Mouse (Mus musculus): Measurements from ENCODE around the gene Map6d1. TPM values are rescaled to one million over a fixed set of nuclear protein-coding genes. Genes with fewer than 3 reads are reported as not detected.
A peak's percentile ranks its signal among the peaks of the same experiment; 100 is the strongest.

The Map6d1 gene
- under 1 TPM in 1 of 2 experiments, not detected in 1; 0.14 TPM for polyA plus RNA-seq (2017; shearing (Covaris generic))

DNA sequence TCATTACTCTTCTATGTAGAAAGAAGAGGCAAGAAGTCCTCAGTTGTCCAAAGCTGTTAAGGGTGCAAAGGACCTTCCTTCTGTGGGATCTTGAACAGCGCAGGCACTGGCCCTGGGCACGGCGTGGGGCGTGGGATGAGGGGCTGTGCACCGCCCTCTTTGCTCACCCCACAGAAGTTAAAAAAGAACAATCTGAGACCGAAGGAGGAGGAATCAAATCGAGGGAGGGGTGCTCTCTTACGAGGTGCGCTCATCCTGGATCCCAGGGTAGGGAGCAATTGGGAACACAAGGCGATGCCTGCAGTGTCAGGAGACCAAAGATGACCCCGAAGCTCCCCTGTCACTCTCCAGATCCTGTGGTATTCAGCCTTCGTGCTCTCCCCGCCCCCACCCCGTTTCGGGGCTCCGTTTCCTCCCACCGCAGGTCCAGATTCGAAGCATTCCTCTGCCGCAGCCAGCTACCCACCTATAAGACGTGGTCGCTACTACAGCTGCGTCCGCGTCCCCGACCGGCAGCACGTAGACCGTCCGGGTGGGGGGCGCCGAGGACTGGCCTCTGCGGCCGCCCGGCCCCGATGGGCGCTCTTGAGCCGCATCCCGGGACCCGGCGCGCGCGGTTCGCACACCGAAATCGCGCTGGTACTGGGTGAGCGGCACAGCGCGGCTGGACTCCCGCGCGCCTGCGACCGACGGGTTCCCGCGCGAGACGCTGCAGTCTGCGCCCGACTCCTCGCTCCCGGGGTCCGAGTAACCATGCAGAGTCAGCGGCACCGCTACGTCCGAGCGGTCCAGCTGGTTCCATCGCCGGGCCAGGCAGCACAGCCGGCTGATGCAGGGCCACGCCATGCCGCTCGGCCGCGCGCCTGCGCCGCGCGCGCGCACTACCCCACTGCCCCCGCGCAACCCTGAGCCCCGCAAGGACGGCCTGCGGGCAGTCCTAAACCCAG is at the start of gene Map6d1:
TSS of gene Map6d1 (minus strand) at position 891 of the 947 bp plus-strand sequence.
- no peak for ATAC-seq

DNA sequence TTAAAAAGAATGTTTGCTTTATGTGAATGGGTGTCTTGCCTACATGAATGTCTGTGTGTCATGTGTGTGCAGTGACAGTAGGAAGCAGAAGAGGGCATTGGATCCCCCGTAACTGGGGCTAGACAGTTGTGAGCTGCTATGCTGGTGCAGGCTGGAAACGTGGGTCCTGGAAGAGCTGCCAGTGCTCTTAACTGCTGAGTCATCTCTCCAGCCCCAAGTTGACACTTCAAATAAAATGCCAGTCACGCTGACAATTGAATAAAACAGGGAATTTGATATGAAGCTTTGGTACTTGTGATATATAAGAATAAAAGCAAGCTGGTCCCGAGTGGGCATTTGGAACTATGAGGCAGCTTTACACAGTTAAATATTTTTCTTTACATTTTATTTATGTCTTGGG is 39.1 kb upstream of the Map6d1 start:
- no peak for ATAC-seq

DNA sequence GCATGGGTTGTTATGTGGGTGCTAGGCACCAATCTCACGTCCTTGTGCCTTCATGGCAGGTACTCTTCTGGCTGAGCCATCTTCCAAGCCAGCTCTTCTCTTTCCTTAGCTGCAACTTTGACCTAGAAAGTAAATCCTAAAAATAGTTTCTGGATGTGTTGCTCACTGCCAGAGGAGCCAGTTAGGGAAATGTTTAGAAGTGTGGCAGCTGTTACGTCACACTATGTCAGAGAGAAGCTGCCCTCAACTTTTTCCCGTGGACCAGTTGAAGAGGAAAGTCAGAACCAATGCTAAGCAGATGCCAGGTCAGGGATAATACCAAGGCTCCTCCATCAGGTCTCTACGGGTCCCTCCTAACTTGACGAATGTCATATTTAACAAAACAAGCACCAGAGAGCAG is 38.2 kb upstream of the Map6d1 start:
- no peak for ATAC-seq

DNA sequence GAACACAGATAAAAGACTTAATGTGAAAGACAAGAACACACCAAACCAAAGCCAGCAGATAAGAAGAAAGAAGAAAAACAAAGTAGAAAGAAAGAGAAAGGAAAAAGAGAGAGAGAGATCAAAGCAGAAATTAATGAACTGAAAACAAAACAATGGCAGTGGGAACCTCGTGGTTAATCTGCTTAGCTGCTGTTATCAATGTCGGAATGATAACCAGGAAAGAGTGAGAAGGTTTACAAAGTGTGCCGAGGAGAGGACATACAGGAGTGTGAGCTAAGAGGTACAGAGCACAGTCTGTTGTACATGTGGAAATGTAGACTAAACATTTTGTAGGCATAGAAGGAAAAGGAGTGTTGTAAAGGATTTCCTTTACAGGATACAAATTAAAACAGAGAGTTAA is 31.8 kb upstream of the Map6d1 start:
- ATAC-seq = no peak

DNA sequence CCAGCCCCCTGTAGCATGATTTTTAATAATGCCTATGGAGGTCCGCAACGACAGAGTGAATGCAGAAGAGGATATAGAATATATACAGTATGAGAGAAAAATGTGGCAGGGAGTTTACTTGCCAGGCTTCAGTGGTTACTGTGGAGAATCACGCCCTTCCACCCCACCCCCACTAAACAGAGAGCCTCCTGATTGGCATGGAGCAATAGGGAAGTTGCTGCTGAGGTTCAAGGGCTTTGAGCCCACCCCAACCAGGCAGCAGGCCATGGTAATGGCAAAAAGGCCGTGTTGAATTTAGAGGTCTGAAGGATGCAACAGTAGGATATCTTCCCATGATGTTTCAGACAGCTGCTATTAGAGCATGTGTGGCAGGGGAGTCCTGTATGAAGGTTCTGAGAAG is 30.2 kb upstream of the Map6d1 start:
- ATAC-seq = no peak

DNA sequence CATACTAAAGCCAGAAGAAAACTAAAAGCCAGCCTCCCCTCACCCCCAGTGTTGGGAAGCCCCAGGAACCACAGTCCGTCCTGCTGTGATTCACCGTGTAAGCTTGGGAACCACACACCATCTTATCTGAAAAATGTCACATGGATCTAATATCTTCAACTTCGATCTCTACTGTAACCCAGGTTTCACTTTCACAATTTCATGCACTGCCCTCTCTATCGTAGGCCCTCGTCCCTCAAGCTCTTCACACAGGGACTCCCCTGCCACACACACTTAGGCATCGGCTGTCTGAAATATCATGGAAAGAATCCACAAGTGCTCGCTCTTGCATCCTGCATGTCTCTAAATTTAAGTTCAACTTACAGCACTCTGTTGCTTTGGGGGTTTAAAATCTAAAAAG is 23.9 kb upstream of the Map6d1 start:
- no peak for ATAC-seq

DNA sequence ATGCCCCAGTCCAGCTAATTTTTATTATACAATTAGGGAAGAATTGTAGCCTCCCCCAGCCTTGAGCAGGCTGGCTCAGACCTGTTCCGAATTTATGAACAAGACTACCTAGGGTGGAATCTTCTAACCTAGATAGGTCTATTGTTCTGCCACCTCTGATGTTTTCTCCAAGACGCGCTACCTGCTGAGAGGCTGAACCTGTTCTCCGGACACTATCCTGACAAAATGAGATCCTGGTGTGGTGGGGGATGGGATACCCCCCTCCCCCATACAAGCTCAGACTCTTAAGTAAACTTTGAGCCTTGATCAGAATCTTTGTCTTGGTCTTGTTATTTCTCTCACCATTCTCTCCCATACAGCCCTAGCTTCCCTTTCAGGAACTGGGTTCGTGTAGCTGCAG is 16.8 kb upstream of the Map6d1 start:
- no peak for ATAC-seq

DNA sequence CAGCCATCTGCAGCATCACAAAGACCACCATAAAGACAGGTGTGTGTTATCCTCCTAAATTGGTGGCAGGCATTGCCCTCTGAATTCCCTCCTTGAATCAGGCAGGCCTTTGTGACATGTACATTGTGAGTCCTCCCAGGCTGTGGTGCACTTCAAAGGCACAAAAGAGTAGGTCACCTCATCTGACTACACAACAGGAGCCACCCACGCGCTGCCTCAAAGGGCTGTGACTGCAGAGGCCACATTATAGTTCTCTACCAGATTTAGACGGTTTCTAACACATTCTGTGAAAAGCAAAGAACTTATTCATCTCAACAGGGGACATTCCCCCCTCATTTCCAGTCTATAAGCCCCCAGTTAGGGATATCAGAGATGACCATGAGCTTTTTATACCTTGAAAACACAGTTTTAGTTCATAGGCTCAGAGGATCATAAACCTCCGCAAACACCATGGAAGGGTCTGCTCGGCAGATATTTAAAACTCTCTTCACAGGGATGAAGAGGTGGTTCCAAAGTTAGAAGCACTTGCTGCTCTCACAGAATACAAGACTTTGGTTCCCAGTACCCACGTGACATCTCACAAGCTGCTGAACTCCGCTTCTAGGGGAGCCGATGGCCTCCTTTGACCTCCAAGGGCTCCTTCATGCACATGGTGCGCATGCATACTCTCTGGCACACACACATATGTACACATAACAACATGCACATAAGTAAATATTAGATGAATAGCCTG is 7.5 kb upstream of the Map6d1 start:
- ATAC-seq = no peak

DNA sequence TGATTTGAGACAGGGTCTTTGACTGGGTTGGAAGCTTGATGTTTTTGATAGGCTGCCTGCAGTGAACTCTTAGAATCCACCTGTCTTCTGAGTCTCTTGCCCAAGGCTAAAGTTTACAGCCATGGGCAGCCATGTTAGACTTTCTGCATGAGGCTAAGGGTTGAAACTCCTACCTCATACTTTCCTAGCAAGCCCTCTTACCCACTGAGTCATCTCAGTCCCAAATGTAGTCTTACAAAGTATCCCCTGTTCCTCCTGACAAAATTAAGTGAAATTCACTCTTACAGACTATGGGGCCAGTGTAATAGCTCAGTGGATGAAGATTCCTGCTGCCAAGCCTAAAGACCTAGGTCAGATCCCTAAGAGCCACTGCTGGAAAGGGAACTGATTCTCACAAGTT is 5.9 kb upstream of the Map6d1 start:
- no peak for ATAC-seq

DNA sequence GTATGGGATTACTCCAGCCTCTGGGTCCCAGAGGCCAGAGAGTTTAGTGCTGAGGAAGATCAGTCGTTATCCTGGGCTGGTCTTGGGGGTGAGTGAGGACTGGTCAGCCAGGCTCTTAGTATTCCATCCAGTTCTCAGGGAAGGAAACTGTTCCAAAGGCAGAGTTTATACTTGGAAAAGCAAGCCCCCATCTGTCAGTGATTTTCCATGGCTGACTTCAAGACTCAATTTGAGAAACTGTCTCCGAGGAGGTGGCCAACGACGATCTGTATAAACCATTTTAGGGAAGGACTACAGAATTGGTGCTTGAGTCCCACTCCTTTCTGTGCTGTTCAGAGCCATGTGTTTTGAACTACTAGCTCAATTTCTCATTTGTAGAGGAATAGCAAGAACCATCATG is 2.5 kb downstream of the Map6d1 start:
- no peak for ATAC-seq

DNA sequence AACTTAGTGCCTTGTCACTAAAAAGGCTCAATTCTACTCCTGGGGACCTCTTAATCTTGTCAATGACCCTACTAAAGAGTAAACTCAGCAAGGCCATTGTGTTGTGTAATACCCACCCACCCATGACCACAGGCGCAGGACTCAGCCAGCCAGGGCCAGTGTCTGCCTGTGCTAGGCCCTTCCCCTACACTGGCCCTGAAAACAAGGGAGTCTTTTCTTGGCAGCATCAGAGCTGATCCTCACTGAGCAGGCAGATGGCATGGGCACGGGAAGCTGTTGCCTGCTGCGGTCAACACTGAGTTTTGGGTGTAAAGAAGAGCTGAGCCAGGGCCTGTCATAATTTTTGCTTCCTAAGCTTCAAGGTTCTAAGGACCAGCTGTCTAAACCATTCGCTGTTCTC is 3.7 kb downstream of the Map6d1 start:
- no peak for ATAC-seq

DNA sequence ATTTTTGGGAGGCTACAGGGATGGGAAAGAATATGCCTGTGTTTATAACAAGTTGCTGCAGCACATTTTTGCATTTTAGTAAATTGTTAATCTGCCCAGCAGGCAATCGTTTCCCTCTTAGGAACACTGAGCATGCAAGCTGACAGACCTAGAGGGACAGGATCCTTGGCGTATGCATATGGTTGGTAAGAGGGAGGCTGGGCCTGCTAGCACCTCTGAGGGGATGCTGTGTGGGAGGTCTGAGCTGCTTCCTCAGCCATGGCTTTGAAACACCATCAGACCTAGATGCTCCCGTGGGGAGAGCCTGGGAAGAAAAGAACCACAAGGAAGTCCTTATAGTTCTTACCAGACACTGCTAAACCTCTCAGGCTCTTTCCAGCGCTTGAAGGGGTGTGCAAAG is 6.8 kb downstream of the Map6d1 start:
- ATAC-seq = no peak

DNA sequence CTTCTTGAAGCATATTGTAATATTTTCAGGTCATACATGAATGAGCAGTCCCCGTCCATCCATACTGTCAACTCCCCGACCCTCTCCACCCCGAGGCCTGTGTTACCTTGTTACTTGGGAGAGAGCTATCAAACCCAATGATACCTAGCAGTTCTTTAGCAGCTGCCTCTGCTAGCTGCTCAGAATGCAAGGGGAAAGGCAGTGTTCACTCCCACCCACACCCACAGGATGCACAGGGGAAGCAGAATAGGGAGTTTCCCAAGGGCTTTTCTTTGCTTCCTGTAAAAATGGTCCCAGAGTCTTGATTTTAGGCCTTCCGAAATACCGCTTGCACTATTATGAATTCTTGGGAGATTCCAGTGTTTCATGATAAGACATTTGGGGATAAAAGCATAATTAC is 13.0 kb downstream of the Map6d1 start:
- ATAC-seq = no peak

DNA sequence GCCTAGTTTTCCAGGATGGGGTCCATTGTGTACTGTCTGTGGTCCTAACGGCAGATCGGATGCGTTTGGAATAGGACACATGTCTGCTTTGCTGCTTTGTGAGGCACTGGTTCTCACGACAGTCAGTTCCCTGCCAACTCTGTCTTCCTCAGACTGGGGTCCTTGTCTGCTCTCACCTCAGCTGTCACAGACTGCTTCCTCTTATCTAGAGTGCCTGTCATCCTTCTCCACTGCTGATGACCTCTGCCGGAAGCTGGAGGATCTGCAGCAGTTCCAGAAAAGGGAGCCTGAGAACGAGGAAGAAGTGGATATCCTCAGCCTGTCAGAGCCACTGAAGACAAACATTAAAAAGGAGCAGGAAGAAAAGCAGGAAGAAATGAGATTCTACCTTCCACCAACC is 13.7 kb downstream of the Map6d1 start:
- ATAC-seq = no peak

DNA sequence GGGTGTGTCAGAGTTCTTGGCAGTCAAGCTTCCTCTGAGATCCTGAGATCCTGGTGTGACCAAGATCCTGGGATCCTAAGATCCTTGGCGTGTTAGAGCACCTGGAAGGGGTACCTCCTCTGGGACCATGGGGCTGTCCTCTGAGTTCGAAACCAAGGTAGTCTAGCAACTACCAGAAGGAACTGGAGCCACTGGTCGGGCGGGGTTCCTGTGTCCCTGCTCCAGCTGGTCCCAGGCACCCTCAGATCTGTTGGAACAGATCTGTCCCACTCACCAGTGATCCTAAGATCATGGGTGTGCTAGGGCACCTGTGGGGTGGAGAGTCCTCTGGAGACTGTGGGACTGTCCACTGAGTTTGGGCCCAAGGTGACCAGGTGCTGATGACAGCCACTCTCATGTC is 14.5 kb downstream of the Map6d1 start:
- ATAC-seq = no peak

DNA sequence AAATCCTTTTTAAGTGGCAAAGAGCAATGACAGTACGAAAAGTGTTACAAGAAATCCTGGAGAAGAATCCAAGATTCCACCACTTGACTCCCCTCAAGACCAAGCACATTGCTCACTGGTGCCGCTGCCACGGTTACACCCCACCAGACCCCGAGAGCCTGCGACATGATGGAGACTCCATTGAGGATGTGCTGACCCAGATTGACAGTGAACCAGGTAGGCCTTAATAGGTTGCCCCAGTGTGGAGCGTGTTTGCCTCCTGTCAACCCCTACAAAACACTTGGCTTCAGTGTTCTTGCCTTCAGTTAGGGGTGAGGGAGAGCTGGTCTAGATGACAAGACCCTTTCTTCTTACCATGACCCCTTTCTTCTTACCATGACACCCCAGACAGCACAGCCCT is 18.4 kb downstream of the Map6d1 start:
- ATAC-seq = no peak

DNA sequence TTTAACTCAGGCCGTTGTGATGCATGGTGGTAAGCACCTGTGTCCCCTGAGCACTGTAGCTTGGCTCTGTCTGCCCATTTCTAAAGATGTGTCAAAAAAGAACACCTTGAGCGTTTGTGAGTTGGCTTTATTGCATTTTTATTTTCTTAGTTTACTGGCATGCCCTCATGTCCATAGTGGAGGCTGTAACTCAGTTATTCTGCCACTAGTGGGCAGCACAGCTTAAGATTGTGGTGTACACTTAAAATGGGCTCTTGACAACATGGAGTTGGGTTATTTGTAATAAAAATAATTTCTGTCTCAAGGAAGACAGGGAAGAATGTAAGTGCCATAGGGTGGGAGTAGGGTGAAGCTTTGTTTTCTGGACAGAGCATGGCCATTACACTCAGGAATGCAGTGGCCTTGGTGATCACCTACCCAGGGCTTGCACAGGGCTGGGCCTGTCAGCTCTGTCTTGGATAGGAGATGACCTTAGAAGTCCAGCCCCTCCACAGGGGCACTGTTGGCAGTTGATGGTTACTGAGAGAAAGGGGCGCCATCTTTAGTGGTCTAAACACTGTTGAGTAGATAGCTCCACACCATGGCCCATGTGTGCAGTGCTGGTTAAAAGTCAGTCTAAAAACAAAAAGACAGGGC is 27.4 kb downstream of the Map6d1 start:
- ATAC-seq = peak; percentile 66

DNA sequence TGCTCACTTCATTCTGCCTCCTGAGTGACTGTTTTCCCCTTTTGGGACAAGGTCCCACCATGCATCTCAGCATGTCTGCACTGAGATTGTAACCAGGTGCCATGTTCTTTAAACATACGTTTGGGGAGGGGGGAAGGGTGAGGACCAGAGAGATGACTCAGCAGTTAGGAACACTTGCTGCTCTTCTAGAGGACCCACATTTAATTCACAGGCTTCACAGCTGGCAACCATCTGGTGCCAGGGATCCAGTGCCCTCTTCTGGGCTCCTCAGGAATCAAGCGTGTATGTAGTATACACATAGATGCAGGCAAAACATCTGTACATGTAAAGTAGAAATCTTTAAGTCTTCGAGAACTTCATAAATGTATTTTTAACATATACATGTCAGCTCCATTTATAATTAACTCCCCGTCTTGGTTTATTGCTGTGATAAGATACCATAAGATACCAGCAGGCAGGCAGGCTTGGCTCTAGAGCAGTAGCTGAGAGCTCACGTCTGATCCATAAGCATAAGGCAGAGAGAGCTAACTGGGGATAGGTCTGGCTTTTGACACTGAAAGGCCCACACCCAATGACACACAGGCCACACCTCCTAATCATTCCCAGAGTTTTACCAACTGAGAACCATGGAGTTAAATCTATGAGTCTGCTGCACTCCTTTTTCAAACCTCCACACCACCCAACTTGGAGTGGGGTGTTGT is 41.5 kb downstream of the Map6d1 start:
- ATAC-seq = no peak

DNA sequence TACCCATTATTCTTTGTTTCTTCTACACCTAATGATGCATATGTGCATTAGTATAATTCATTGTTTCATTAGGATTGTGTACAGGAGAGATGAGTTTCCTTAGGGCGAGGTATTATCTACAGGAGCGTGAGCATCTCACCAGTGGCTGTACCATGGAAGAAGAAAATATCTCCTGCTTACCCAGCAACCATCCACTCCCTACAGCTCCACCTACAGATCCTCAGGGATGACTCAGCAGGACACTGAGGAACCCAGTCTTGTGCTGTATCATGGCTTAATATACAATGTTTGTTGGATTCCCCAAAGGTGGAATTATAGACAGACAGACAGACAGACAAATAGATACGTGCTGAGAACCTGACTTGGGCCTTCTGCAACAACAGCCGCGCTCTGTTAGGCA is 44.2 kb downstream of the Map6d1 start:
- ATAC-seq = no peak

DNA sequence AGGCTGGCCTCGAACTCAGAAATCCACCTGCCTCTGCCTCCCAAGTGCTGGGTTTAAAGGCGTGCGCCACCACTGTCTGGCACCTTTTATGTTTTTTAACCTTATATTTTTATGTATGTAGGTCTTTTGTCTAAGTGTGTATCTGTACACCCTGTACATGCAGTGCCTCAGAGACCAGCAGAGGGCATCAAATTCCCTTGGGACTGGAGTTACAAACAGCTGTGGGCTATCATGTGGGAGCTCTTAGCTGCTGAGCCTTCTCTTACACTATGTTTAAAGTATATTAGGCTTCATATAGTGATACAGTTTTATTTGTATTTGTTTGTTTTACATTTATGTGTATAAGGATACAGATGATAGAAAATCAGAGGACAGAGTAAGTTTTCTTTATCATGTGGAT is 45.6 kb downstream of the Map6d1 start:
- no peak for ATAC-seq

DNA sequence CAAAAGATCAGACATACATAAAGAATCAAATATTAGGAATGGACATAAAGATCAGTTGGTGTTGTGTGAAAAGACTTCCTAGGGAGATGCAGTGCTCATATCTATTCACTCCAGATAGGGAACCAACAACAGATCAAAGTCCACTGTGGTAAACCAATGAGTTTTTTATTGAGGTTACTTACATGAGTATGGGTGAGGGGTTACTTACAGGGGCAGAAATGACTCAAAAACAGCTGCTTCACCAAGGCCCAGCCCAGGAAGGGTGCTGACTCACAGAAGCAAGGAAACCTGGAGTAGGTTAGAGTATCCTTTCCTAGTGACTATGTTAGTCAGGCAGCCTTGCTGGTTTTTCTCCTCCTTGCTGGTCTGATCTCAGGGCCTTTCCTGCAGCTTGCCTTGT is 49.1 kb downstream of the Map6d1 start:
- ATAC-seq = no peak

DNA sequence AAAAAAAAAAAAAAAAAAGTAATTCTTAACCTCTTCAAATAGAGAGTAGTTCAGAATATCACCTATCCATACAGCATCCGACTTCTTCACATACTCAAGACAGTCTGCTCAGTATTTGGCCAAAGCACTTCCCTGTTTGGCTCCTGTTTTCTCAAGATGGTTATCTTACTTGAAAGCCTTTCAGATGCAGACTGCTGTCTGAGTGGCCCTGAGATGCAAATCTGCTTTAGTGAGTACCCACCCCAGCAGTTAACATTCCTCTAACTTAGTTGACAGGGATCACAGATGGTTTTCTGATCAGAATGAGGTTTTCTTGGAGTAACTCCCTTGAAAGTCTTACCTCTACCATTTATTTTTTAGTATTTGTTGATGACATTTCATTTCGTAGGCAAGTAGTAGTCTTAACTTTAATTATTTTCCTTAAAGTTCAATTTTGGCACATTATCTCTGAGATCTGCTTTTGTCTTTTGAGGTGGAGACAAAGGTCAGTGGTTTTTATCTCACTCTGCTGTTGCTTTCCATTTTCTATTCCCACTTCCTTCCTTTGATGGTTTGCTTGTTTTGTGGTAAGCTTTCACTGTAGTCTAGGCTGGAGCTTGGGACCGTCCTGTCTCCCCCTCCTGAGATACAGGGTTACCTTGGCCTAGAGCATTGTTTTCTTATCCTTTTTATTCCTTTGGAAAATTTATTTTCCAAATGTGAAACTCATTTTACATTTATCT is 49.8 kb downstream of the Map6d1 start:
- no peak for ATAC-seq

Measured in activated CD4-positive, CD25-positive, alpha-beta regulatory T cell, adult 4 months (primary cell).